Mouse (Mus musculus) kidney, embryonic 14.5 days (tissue): ENCODE measurements around the gene Tubb5. TPM values are rescaled to one million over a fixed set of nuclear protein-coding genes. Genes with fewer than 3 reads are reported as not detected.

Experiments used
- ATAC-seq: fragments of 200-750 bp; cut with Nextera tagmentation; 2 replicates; pipeline ENCODE4 v1.8.0; 2017; ENCODE audit warnings: moderate number of reproducible peaks, mild to moderate bottlenecking, moderate TSS enrichment, moderate library complexity; ENCODE audit not compliant: low FRiP score, low TSS enrichment
- H3K27ac ChIP-seq: fragments of 300-500 bp; sonication (generic); 2 replicates; pipeline ENCODE4 v1.5.1; 2014; ENCODE audit warnings: low read depth, mild to moderate bottlenecking, low read length, moderate library complexity, mixed read lengths
- H3K27me3 ChIP-seq: fragments of 300-500 bp; sonication (generic); 2 replicates; pipeline ENCODE4 v1.6.1; 2014; ENCODE audit warnings: mild to moderate bottlenecking, low read length; ENCODE audit not compliant: control insufficient read depth, insufficient read depth
- H3K36me3 ChIP-seq: fragments of 300-500 bp; sonication (generic); 2 replicates; pipeline ENCODE4 v1.6.1; 2014; ENCODE audit warnings: low read length, mixed read lengths; ENCODE audit not compliant: control insufficient read depth, insufficient read depth
- H3K4me1 ChIP-seq: fragments of 300-500 bp; sonication (generic); 2 replicates; pipeline ENCODE4 v1.6.1; 2014; ENCODE audit warnings: low read length, mixed read lengths; ENCODE audit not compliant: control insufficient read depth, insufficient read depth
- H3K4me2 ChIP-seq: fragments of 300-500 bp; sonication (generic); replicated peaks from 2 replicates; pipeline ENCODE4 v1.6.1; 2014; ENCODE audit warnings: low read depth, mild to moderate bottlenecking, low read length
- H3K4me3 ChIP-seq: fragments of 300-500 bp; sonication (generic); 2 replicates; pipeline ENCODE4 v1.5.1; 2014; ENCODE audit warnings: mild to moderate bottlenecking, low read length
- H3K9ac ChIP-seq: fragments of 300-500 bp; sonication (generic); 2 replicates; pipeline ENCODE4 v1.6.1; 2014; ENCODE audit warnings: low read depth, mild to moderate bottlenecking, low read length, moderate library complexity
- H3K9me3 ChIP-seq: fragments of 300-500 bp; sonication (generic); 2 replicates; pipeline ENCODE4 v1.6.1; 2016; ENCODE audit warnings: low read length; ENCODE audit not compliant: control insufficient read depth
- WGBS: fragments of 180-500 bp; shearing (Covaris S2); extraction: QIAGEN DNeasy Blood & Tissue Kit; methylation state at CpG from one replicate; pipeline ENCODE4 v1.1.7; 2014; 5-methylcytosine and 5-hydroxymethylcytosine counted together
- polyA plus RNA-seq: library from polyadenylated mRNA; unstranded; fragments of >200 nt; fragmentation: Nextera tagmentation; extraction: Ambion mirVana; gene quantifications from 2 replicates; pipeline ENCODE4 v1.2.1, GENCODE M21; 2014

Tubb5 gene
- polyA plus RNA-seq, 1 experiment from 2014 or later = 1,103 TPM

- Histone ChIP-seq H3K27ac (peak overlapping the region; percentile 12; the same call in 1 of the 2 replicates), H3K4me2 (no peak overlapping the region), H3K4me3 (no peak overlapping the region), H3K36me3 (no peaks in the 10 kb centered on the region), H3K9me3 (no peaks in the 10 kb centered on the region), H3K9ac (no peak overlapping the region), H3K27me3 (no peaks in the 10 kb centered on the region), H3K4me1 (peaks cover 16% of the 10 kb centered on the region)
- WGBS = 68% methylated on average over 6 of the region's 6 CpGs
- no peak for ATAC-seq
Observed at GRCm38 (mm10) chr17:35812736-35813135, 25.4 kb downstream of the Tubb5 start.

DNA sequence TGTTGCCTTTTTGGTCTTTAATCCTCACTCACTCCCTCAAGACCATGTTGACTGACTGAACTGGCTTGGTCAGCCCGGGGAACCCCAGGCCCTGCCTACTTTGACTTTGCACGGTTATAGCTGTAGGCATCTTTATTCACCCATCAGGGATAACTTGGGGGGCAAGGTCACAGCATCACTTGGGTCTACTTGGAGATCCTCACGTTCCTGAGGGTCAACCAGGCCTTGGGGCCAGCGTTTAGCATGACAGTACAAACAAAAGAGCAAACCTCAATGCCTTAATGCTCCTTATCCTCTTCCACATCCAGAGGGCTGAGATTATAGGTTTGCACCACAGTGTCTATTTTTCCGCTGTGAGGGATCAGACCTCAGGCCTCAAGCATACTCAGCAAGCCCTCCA lies 25.8 kb downstream of the Tubb5 start:
- Histone ChIP-seq H3K27ac (no peak overlapping the region), H3K4me1 (peaks cover 13% of the 10 kb centered on the region), H3K9ac (no peak overlapping the region), H3K27me3 (no peaks in the 10 kb centered on the region), H3K4me2 (no peak overlapping the region), H3K36me3 (no peaks in the 10 kb centered on the region), H3K9me3 (no peaks in the 10 kb centered on the region), H3K4me3 (no peak overlapping the region)
- 82% methylated on average over 5 of the region's 5 CpGs for WGBS
- no peak for ATAC-seq

DNA sequence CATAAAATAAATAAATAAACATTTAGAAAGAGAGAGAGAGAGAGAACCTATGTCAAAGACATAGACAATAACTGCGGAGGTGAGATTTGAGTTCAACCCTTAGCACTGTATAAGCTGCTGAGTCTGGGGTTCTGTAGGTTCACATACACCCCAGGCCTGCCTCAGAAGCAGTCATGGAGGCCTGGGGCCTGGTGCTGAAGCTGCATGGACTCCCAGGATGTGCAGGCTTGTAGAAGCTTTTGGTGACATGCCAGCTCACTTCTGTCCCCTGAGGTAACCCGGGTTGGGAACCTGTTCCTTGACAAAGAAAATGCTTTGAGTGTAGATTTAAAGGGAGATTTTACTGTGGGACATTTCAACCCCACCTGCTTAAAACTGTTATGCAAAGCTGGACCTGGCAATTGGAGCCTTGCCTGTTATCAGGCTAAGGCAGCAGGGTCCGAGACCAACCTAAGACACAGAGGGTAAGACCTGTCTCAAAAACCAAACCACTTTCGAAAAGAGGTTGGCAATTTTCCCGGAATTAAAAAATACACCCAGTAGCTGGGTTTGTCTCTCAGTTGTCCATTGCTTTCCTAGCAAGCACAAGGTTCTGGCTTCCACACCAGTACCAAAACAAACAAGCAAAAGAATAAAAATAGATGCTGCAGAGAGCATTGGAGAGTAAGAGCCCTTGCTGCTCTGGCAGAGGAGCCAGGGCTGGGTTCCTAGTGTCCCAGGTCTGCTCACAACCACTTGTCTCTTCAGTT lies 27.0 kb downstream of the Tubb5 start:
- Histone ChIP-seq H3K27ac (no peak overlapping the region), H3K4me1 (peaks cover 7% of the 10 kb centered on the region; the same call in 1 of the 2 replicates), H3K27me3 (no peaks in the 10 kb centered on the region), H3K9ac (no peak overlapping the region), H3K4me2 (no peak overlapping the region), H3K36me3 (no peaks in the 10 kb centered on the region), H3K4me3 (no peak overlapping the region), H3K9me3 (no peaks in the 10 kb centered on the region)
- ATAC-seq = no peak
- 78% methylated on average over 5 of the region's 5 CpGs for WGBS

DNA sequence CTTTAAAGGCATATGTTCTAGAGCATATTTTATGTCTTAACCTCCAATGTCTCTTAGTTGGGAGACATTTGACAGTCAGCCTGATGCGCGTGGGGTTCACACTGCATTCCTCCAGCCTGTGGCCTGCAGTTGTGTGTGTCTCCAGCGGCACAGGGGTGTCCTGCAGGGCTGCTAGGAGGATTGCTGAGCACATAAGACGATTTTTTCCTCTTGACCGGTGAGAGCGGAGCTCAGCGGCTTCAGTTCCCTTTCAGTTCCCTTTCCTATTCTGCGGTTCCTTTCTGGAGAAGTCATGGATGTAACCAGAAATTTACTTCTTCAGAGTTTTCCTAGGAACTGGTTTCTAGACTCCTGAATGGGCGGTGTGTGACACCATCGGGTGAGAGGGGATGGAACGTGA lies 28.7 kb downstream of the Tubb5 start:
- no peaks in the 10 kb centered on the region for H3K36me3 ChIP-seq
- ATAC-seq = no peak
- H3K9ac ChIP-seq = no peak overlapping the region
- no peak overlapping the region for H3K4me2 ChIP-seq
- no peak overlapping the region for H3K27ac ChIP-seq
- H3K4me3 ChIP-seq = no peak overlapping the region
- peaks cover 7% of the 10 kb centered on the region; the same call in 1 of the 2 replicates for H3K4me1 ChIP-seq
- WGBS = 90% methylated on average over 11 of the region's 11 CpGs
- H3K9me3 ChIP-seq = no peaks in the 10 kb centered on the region
- no peaks in the 10 kb centered on the region for H3K27me3 ChIP-seq

- ATAC-seq = no peak
- no peaks in the 10 kb centered on the region for H3K36me3 ChIP-seq
- H3K4me3 ChIP-seq = no peak overlapping the region
- H3K4me2 ChIP-seq = no peak overlapping the region
- no peak overlapping the region for H3K9ac ChIP-seq
- H3K27ac ChIP-seq = no peak overlapping the region
- H3K4me1 ChIP-seq = peaks cover 5% of the 10 kb centered on the region; the same call in 1 of the 2 replicates
- WGBS = 79% methylated on average over 9 of the region's 9 CpGs
- H3K9me3 ChIP-seq = no peaks in the 10 kb centered on the region
- H3K27me3 ChIP-seq = no peaks in the 10 kb centered on the region
Observed at GRCm38 (mm10) chr17:35808073-35808472, 30.0 kb downstream of the Tubb5 start.

DNA sequence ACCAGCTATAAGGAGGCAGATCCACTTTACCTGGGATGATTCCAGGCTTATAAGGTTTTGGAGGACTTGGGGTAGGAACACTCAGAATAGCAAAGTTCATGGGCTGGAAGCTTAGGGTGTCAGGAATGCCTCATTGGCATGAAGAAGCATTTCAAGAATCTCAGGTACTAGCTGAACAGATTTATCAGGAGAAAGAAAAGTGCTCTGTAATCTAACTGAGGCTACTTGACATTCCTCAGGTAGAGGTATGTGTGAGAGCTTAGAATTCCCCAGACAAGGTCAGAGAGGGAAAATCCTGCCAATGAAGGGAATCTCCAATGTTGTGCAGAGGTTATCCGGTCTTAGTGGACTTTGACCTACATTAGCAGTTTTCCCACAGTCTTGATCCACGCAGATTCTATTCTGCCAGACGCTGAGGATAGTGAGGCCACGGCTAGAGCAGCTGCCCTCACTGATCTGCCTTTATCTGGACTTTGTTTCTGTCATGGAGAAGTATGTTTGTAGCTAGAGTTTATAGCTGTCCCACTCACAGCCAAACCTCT lies 34.2 kb downstream of the Tubb5 start:
- WGBS = 84% methylated on average over 4 of the region's 4 CpGs
- Histone ChIP-seq H3K27me3 (no peaks in the 10 kb centered on the region), H3K4me1 (no peaks in the 10 kb centered on the region), H3K9me3 (no peaks in the 10 kb centered on the region), H3K36me3 (no peaks in the 10 kb centered on the region), H3K9ac (no peak overlapping the region), H3K27ac (no peak overlapping the region), H3K4me3 (no peak overlapping the region), H3K4me2 (no peak overlapping the region)
- ATAC-seq = no peak

DNA sequence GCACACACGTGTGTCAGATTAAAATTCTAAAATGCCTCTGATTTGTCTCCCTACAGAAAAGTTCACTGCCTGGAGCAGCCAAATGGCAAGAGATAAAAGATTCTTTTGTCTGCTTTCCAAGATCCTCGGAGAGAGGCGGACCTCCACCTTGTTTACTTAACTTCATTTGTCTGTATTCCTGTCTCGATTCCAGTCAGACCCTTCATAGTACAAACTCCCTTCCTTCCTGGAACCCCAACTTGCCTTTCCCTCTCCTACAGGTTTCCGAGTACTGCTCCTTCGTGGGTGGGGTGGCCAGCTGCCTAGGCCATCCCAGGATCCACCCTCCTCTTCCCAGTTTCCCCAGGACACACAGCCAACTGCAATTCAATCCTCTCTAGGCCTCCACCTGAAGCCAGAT lies 35.1 kb downstream of the Tubb5 start:
- no peaks in the 10 kb centered on the region for H3K27me3 ChIP-seq
- no peak overlapping the region for H3K9ac ChIP-seq
- H3K4me1 ChIP-seq = no peaks in the 10 kb centered on the region
- no peak overlapping the region for H3K27ac ChIP-seq
- no peak for ATAC-seq
- H3K4me3 ChIP-seq = no peak overlapping the region
- no peaks in the 10 kb centered on the region for H3K9me3 ChIP-seq
- 57% methylated on average over 6 of the region's 6 CpGs for WGBS
- no peaks in the 10 kb centered on the region for H3K36me3 ChIP-seq
- no peak overlapping the region for H3K4me2 ChIP-seq

- Histone ChIP-seq H3K4me2 (no peak overlapping the region), H3K9ac (no peak overlapping the region), H3K27me3 (no peaks in the 10 kb centered on the region), H3K27ac (no peak overlapping the region), H3K36me3 (no peaks in the 10 kb centered on the region), H3K9me3 (no peaks in the 10 kb centered on the region), H3K4me3 (no peak overlapping the region), H3K4me1 (no peaks in the 10 kb centered on the region)
- ATAC-seq = no peak
- WGBS = 78% methylated on average over 2 of the region's 2 CpGs
Observed at GRCm38 (mm10) chr17:35800905-35801304, 37.2 kb downstream of the Tubb5 start.

DNA sequence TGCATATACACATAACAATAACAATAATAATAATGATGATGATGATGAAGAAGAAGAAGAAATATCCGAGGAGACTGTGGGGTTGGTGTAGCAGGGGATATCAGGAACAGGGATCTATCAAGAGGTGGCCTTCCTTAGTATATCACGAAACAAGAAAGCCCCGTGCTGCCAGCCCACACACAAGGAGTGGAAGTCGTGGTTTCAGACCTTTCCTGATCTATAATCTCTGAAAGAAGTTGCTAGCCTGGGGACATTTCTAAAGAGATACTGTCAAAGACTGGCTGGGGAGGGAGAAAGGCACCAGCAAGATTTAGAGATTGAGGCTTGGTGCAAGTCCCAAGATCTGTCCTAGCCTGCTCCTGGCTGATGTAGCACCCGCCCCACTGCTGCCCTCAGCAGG lies 41.3 kb downstream of the Tubb5 start:
- 63% methylated on average over 5 of the region's 5 CpGs for WGBS
- no peak overlapping the region for H3K4me3 ChIP-seq
- H3K27me3 ChIP-seq = no peaks in the 10 kb centered on the region
- no peak overlapping the region for H3K9ac ChIP-seq
- H3K27ac ChIP-seq = no peak overlapping the region
- H3K36me3 ChIP-seq = no peaks in the 10 kb centered on the region
- no peaks in the 10 kb centered on the region for H3K4me1 ChIP-seq
- ATAC-seq = no peak
- H3K4me2 ChIP-seq = no peak overlapping the region
- no peaks in the 10 kb centered on the region for H3K9me3 ChIP-seq
